Mouse (Mus musculus): ENCODE measurements around the gene Atpaf1.

Gene Atpaf1

GRCm38 (mm10) chr4:115784769-115785510 lies at the start of gene Atpaf1:
Gene Atpaf1, plus strand, starts transcription at chr4:115784812.
- DNase-seq (ENCODE audit: low spot score): peak; percentile 54

- DNase-seq (ENCODE audit: low spot score): no peak
Observed at GRCm38 (mm10) chr4:115734867-115735266, 49.7 kb upstream of the Atpaf1 start.

- peak; percentile 94 for DNase-seq (ENCODE audit: low spot score)
Observed at GRCm38 (mm10) chr4:115737551-115738041, 47.0 kb upstream of the Atpaf1 start, which contains the start of gene Efcab14. Gene Efcab14, plus strand, starts transcription at chr4:115737744.

- no peak for DNase-seq (ENCODE audit: low spot score)
Observed at GRCm38 (mm10) chr4:115738481-115738985, 46.1 kb upstream of the Atpaf1 start.

GRCm38 (mm10) chr4:115742658-115743057 lies 42.0 kb upstream of the Atpaf1 start:
- no peak for DNase-seq (ENCODE audit: low spot score)

- DNase-seq (ENCODE audit: low spot score): no peak
Observed at GRCm38 (mm10) chr4:115743096-115743495, 41.5 kb upstream of the Atpaf1 start.

GRCm38 (mm10) chr4:115748181-115748580 lies 36.4 kb upstream of the Atpaf1 start:
- no peak for DNase-seq (ENCODE audit: low spot score)

- DNase-seq (ENCODE audit: low spot score): no peak
Observed at GRCm38 (mm10) chr4:115749336-115749735, 35.3 kb upstream of the Atpaf1 start.

- DNase-seq (ENCODE audit: low spot score): no peak
Observed at GRCm38 (mm10) chr4:115754101-115754500, 30.5 kb upstream of the Atpaf1 start.

GRCm38 (mm10) chr4:115754851-115755250 lies 29.8 kb upstream of the Atpaf1 start:
- no peak for DNase-seq (ENCODE audit: low spot score)

- no peak for DNase-seq (ENCODE audit: low spot score)
Observed at GRCm38 (mm10) chr4:115761206-115761605, 23.4 kb upstream of the Atpaf1 start.

- DNase-seq (ENCODE audit: low spot score): no peak
Observed at GRCm38 (mm10) chr4:115764581-115764980, 20.0 kb upstream of the Atpaf1 start.

- no peak for DNase-seq (ENCODE audit: low spot score)
Observed at GRCm38 (mm10) chr4:115767647-115768467, 16.8 kb upstream of the Atpaf1 start.

- no peak for DNase-seq (ENCODE audit: low spot score)
Observed at GRCm38 (mm10) chr4:115775056-115775455, 9.6 kb upstream of the Atpaf1 start.

- DNase-seq (ENCODE audit: low spot score): no peak
Observed at GRCm38 (mm10) chr4:115777627-115778026, 7.0 kb upstream of the Atpaf1 start.

- no peak for DNase-seq (ENCODE audit: low spot score)
Observed at GRCm38 (mm10) chr4:115780269-115780668, 4.3 kb upstream of the Atpaf1 start.

GRCm38 (mm10) chr4:115780918-115781317 lies 3.7 kb upstream of the Atpaf1 start, which contains the start of gene Tex38:
Gene Tex38, minus strand, starts transcription at chr4:115781018.
- no peak for DNase-seq (ENCODE audit: low spot score)

GRCm38 (mm10) chr4:115782026-115782805 lies 2.4 kb upstream of the Atpaf1 start:
- no peak for DNase-seq (ENCODE audit: low spot score)

- DNase-seq (ENCODE audit: low spot score): peak; percentile 31
Observed at GRCm38 (mm10) chr4:115785511-115786034, 961 bp downstream of the Atpaf1 start.

GRCm38 (mm10) chr4:115790864-115791263 lies 6.3 kb downstream of the Atpaf1 start:
- no peak for DNase-seq (ENCODE audit: low spot score)

GRCm38 (mm10) chr4:115795360-115795759 lies 10.7 kb downstream of the Atpaf1 start:
- DNase-seq (ENCODE audit: low spot score): no peak

GRCm38 (mm10) chr4:115799981-115800380 lies 15.4 kb downstream of the Atpaf1 start:
- DNase-seq (ENCODE audit: low spot score): no peak

Data from c-Kit-positive CD71-positive TER-119-positive erythroid progenitor cells, embryonic 14.5 days (primary cell).